9 mouse cellular contexts compared by ENCODE assay signal in the genomic region with DNA sequence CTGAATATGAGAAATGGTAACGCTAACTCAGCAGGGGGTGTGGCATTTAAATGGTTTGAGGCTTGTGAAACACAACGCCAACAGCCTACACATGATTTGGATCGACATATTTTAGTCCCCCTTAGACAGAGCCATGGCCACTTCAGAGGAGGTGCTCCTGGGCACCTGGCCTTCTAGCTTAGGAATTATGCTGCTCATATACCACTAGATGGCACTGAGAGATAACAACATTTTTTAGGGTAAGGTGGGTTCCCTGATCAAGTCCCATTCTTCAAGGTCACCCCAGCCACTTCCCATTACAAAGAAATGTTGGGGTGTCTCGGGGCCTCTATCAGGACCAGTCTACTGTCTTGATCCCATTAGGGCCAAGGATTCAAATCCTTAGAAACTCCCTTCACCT.
DNase-seq lines count a peak whose midpoint lies in the region; ATAC-seq and TF ChIP-seq lines count a peak whose summit lies in the region.
"Had no signal": no experiment of that assay in that cellular context is flagged by ENCODE, and none has a peak within 500 bp of the region (broad histone marks: within the 10 kb centered on the region; RNA-seq: fewer than 3 reads in every experiment).

No protein-coding gene starts in this region.

- no peaks in the 10 kb centered on the region for H3K9me3 ChIP-seq in forebrain, embryonic 14.5 days (replicated peaks; ENCODE audit: control insufficient read depth, low read length)
- H3K9me3 ChIP-seq in forebrain, embryonic 10.5 days: no peaks in the 10 kb centered on the region
- no peaks in the 10 kb centered on the region for H3K9me3 ChIP-seq in liver, postnatal 0 days (ENCODE audit: low read length)

- TF ChIP-seq CTCF in liver, postnatal 0 days (IDR thresholded peaks at IDR 0.05; ENCODE audit: low read depth): peak; percentile 35

- no peak overlapping the region for H3K4me2 ChIP-seq in forebrain, embryonic 14.5 days (ENCODE audit: low read length)
- no peak overlapping the region for H3K4me2 ChIP-seq in liver, postnatal 0 days (ENCODE audit: low read depth, low read length)

- H3K4me3 ChIP-seq in forebrain, embryonic 14.5 days (ENCODE audit: low read depth, low read length): no peak overlapping the region
- H3K4me3 ChIP-seq in forebrain, embryonic 10.5 days: no peak overlapping the region
- no peak overlapping the region for H3K4me3 ChIP-seq in liver, postnatal 0 days (ENCODE audit: low read depth, low read length)

- ATAC-seq in forebrain, embryonic 14.5 days: 0 out of 2 replicates have a peak, but pooled peaks have one; percentile 12
- ATAC-seq in liver, postnatal 0 days: no peak

- DNase-seq in forebrain, embryonic 14.5 days (ENCODE audit: low spot score): peak; percentile 59
- DNase-seq in forebrain, embryonic 10.5 days (ENCODE audit: extremely low spot score, low spot score): no peak
- no peak for DNase-seq in liver, postnatal 0 days
- DNase-seq in liver: no peak
- peak; percentile 20 for DNase-seq in ZHBTc4 (ENCODE audit: low read depth, low spot score)
- DNase-seq in mesoderm, embryonic 11.5 days (ENCODE audit: low read depth, low spot score): peak; percentile 43
- DNase-seq in adrenal gland, adult 8-10 months: no peak
- DNase-seq in kidney, postnatal 10 days: no peak
- DNase-seq: gastrocnemius, postnatal 25 days had no signal

- no peaks in the 10 kb centered on the region for H3K4me1 ChIP-seq in forebrain, embryonic 14.5 days (ENCODE audit: control insufficient read depth, insufficient read depth, low read length)
- H3K4me1 ChIP-seq in forebrain, embryonic 10.5 days: no peaks in the 10 kb centered on the region
- no peaks in the 10 kb centered on the region for H3K4me1 ChIP-seq in liver, postnatal 0 days (ENCODE audit: insufficient read depth)

- no peak overlapping the region for H3K27ac ChIP-seq in forebrain, embryonic 14.5 days (ENCODE audit: low read depth, low read length)
- no peak overlapping the region for H3K27ac ChIP-seq in forebrain, embryonic 10.5 days
- H3K27ac ChIP-seq in liver, postnatal 0 days (ENCODE audit: low read depth): no peak overlapping the region

- no peak for TF ChIP-seq EP300 in liver, postnatal 0 days (IDR thresholded peaks at IDR 0.05; ENCODE audit: low read depth)

- WGBS in forebrain, embryonic 14.5 days: 59% methylated on average over 4 of the region's 4 CpGs
- WGBS in forebrain, embryonic 10.5 days: 68% methylated on average over 4 of the region's 4 CpGs
- 48% methylated on average over 4 of the region's 4 CpGs for WGBS in liver, postnatal 0 days (ENCODE audit: insufficient replicate concordance)

- no peaks in the 10 kb centered on the region for H3K36me3 ChIP-seq in forebrain, embryonic 14.5 days (ENCODE audit: control insufficient read depth, insufficient read depth, low read length)
- H3K36me3 ChIP-seq in forebrain, embryonic 10.5 days (replicated peaks): no peaks in the 10 kb centered on the region
- H3K36me3 ChIP-seq in liver, postnatal 0 days (replicated peaks; ENCODE audit: insufficient read depth, low read length): no peaks in the 10 kb centered on the region

- no peaks in the 10 kb centered on the region for H3K27me3 ChIP-seq in forebrain, embryonic 14.5 days (replicated peaks; ENCODE audit: control insufficient read depth, insufficient read depth, low read length)
- H3K27me3 ChIP-seq in forebrain, embryonic 10.5 days (ENCODE audit: poor library complexity, severe bottlenecking): no peaks in the 10 kb centered on the region
- H3K27me3 ChIP-seq in liver, postnatal 0 days (ENCODE audit: insufficient read depth, low read length): no peaks in the 10 kb centered on the region

- H3K9ac ChIP-seq in forebrain, embryonic 14.5 days (ENCODE audit: low read length): no peak overlapping the region
- H3K9ac ChIP-seq in liver, postnatal 0 days (replicated peaks): no peak overlapping the region

Comparison
In these comparisons a context has a peak if more than half of its experiments do, and no peak if none do; other contexts are left out.
1. DNase-seq: peak in forebrain, embryonic 14.5 days (single experiment), ZHBTc4 (single experiment) and mesoderm, embryonic 11.5 days (single experiment); none in forebrain, embryonic 10.5 days (single experiment), liver, postnatal 0 days (single experiment), liver (single experiment), adrenal gland, adult 8-10 months (single experiment) and kidney, postnatal 10 days (single experiment).